Mouse (Mus musculus): Measurements from ENCODE around the gene Epha7.

GRCm38 (mm10) chr4:28901496-28901895 lies 88.6 kb downstream of the Epha7 start:
- TF ChIP-seq TAL1 (IDR thresholded peaks at IDR 0.05; ENCODE audit: low read length): no peak
- TF ChIP-seq POLR2A (IDR thresholded peaks at IDR 0.05; ENCODE audit: control insufficient read depth in 1 of 2, insufficient read depth in 1 of 2, low read depth in 1 of 2, low read length in 2 of 2, poor library complexity in 1 of 2): no peak
- TF ChIP-seq TCF12 (IDR thresholded peaks at IDR 0.05; ENCODE audit: low read depth, low read length): no peak
- no peak for TF ChIP-seq ZC3H11A (IDR thresholded peaks at IDR 0.05; ENCODE audit: low read depth, low read length)
- no peak for TF ChIP-seq MYC (IDR thresholded peaks at IDR 0.05; ENCODE audit: low read depth, low read length)
- no peak for TF ChIP-seq SIN3A (IDR thresholded peaks at IDR 0.05; ENCODE audit: low read length)
- TF ChIP-seq ZMIZ1 (IDR thresholded peaks at IDR 0.05; ENCODE audit: low read depth, low read length): no peak
- no peak for TF ChIP-seq USF1 (IDR thresholded peaks at IDR 0.05; ENCODE audit: low read depth, low read length)
- TF ChIP-seq CTCF (IDR thresholded peaks at IDR 0.05 in 2 of 3, conservative IDR thresholded peaks at IDR 0.05 in 1 of 3; ENCODE audit: control insufficient read depth in 1 of 3, insufficient read depth in 1 of 3, low read depth in 2 of 3, low read length in 3 of 3, poor library complexity in 1 of 3, severe bottlenecking in 1 of 3): no peak

Measured in MEL (cell line).